Mouse (Mus musculus): ENCODE data around the gene P4ha2. TPM values are rescaled to one million over a fixed set of nuclear protein-coding genes. Genes with fewer than 3 reads are reported as not detected.

Gene P4ha2
- total RNA-seq, 2 experiments from 2014 or later: 15.8 to 17.0 TPM

DNA sequence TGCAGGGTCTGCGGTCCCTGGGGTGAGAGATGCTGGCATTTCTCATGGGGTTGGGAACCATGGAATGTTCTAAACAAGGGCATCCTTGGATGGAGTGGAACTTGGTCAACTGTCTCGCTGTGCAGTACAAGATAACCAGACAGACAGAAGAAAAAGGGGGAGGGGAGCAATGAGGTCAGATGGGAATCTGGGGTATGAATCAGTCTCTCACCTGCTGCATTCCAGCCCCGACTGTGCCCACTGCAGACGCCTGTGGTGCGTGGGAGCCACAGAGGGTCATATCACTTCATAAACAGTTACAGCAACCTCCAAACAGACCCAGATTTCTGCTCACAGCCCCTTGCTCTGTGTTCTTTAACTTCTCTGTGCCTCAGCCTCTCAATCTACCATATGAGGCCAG is 33.5 kb upstream of the P4ha2 start:
- intact Hi-C loops (cut with DNase I): no loop called here
- peak in 1 of 2 experiments; percentile 13 for DNase-seq (ENCODE audit: extremely low spot score in 1 of 2, low spot score in 2 of 2)

DNA sequence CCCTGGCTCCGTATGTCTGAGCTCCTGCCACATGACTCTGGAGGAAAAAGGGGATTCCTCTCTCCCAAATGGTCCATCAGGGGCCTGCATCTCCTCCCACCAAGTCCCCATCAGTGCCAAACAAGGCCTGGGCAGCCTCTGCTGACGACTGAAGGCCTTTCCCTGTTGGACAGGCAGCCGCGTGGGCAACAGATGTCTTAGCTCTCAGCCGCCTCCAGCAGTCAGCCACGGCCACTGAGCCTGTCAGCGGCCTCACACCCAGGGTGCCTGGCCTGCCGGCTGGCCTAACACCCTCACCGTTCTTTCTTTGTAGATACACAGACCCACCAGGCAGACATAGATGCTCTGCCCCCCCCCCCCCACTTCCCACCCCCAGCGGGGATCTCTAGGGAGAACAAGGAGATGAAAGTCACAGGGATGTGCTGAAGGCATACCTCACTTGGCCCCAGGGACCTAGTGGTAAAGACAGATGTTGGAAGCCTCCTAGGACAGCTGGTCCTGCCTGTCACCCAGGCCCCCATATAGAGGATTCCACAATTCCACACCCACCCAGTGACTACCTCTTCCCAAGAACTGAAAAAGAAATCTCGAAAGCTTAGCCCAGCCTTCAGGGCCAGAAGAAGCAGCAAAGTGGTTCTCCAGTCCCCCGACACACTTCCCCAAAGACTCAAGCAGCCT is 32.4 kb upstream of the P4ha2 start:
- intact Hi-C loops (cut with DNase I): no loop called here

DNA sequence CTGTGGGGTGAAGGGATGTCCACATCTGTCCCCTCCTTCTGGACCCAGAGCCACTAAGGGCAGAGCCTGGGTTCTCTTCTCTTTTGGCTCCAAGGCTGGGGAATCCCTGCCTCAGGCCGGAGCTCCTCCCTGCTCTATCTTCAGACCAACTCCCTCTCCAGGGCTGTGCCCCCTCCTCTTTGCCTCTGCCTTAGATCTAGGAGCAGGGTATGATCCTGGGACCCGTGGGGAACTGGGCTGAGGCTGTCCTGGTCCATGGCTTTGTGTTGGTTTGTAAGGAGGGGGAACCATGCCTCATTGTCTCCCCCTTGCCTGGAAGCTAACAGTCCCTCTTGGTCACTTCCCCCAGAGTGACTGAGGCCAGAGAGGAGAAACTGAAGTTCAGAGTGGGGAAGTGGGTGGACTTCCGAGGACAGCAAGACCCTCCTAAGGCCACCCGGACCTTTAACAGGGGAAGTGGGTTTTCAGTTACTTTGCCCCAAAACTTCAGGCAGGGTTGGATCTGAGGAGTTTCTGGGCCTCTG is 31.8 kb upstream of the P4ha2 start:
- intact Hi-C loops (cut with DNase I): no loop called here

More for the DNA sequence above, 32.4 kb upstream of the P4ha2 start:
- DNase-seq (ENCODE audit: extremely low spot score in 1 of 2, low spot score in 2 of 2): peak in 1 of 2 experiments; percentile 53

DNA sequence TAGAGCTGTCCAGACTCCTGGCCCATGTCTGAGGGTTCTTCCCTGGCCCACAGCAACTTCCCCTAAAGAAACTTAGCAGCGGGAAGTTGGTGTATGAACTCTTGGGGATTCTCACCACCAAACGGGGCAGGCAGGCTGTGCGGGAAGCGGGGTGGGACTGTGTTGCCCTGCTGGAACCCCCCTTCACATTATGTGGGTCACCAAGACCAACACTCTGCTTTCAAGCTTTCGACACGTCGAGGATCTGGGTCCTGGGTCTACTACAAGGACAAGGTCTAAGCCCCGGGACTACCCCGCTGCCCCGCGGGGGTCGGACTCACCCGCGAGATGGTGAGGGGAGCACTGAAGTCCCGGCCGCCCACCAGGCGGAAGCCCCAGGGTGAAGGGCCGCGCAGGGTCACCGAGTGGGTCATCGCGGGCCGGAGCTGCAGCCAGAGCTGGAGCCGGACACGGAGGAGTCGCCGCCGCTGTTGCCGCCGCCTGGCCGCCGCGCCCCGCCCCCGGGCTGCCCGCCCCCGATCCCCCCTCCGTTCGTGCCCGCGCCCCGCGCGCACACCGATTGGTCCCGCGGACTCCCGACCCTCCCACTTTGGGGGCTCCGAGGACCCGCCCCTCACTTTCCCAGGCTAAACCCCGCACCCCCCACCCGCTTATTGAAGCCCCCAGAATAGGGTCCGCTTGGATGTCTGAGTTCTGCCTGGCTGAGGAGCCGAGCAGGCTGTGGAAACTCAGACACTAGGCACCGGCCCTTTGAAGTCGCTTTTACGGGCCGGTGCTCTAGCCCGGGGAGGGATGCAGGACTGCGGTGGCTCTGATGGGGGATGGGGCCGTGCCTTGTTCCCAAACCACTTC is 31.1 kb upstream of the P4ha2 start, which contains the start of gene Pdlim4:
TSS of gene Pdlim4 (minus strand) at position 495 of the 852 bp plus-strand sequence.
- intact Hi-C loops (cut with DNase I): no loop called here
- DNase-seq (ENCODE audit: extremely low spot score in 1 of 2, low spot score in 2 of 2): peak in 1 of 2 experiments; percentile 82

More for the DNA sequence above, 31.8 kb upstream of the P4ha2 start:
- peak in 1 of 2 experiments; percentile 25 for DNase-seq (ENCODE audit: extremely low spot score in 1 of 2, low spot score in 2 of 2)

DNA sequence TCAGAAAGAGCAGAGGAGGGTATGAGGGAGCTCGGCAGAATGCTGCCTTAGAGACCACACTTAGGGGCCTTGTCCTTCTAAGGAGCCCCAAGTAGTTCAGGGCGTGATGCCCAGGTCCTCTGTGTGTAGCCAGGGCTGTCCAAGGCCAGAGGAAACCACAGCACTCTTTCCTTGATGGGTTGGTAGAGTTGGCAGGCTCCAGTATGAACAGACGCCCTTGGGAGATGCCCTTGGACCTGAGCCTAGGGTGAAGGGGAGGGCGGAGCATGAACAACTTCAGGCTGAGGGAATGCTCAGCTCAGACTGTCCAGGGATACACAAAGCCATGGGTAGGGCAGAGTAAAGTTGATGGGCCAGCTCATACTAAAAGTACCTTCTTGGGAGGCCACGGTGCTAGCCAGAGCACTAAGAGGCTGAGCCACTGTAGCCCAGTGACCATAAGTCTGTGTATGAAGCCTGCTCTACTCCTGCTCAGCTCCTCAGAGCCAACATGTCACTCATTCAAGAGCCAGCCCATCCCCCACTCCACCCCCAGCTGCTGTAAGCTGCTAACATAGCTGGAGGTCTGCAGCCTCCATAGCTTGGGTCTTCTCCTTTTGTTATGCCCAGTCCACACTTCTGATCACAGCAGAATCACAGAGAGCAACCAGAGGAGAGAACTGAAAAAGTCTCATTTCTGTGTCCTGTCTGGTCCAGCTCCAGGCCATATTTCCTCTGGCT is 28.0 kb upstream of the P4ha2 start:
- DNase-seq (ENCODE audit: extremely low spot score in 1 of 2, low spot score in 2 of 2): peak in 1 of 2 experiments; percentile 27
- intact Hi-C loops (cut with DNase I): no loop called here

DNA sequence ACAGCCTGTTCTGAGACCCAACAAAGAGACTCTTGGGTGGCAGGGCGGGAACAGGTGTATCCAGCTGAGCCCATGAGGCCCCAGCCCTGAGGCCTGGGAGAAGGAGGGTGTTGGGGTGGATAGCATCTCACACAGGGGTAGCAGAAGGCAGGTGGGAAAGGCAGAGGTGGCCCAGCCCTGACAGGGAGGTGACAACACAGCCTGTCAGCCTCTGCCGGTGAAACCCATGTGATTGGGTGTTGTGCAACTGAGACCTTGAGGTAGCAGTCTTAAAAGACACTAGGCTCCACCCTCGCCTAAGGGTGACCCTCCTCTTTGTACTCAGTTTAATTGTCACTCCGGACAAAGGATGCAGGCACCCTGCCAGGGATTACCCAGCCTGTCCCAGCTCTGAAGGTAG is 26.6 kb upstream of the P4ha2 start:
- intact Hi-C loops (cut with DNase I): no loop called here
- peak in 1 of 2 experiments; percentile 18 for DNase-seq (ENCODE audit: extremely low spot score in 1 of 2, low spot score in 2 of 2)

DNA sequence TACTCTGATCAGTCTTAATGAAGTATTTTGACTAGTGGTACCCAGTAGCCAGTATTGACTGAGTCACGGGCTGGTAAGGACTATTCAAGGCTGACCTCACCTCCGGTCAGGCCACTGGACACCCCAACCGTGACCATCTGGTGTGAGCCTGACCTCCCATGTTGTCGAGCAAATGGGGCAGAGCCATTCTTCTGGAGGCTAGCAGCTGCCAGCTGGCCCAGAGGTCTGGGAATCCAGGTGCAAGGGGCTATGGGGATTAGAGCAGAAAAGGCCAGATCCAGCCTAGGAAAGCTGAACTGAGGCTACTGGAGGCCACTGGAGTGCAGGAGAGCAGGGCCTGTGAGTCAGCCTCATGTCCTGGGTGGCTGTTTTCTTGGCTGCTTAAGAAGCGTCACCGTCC is 24.5 kb upstream of the P4ha2 start:
- DNase-seq (ENCODE audit: extremely low spot score in 1 of 2, low spot score in 2 of 2): no peak
- intact Hi-C loops (cut with DNase I): no loop called here

DNA sequence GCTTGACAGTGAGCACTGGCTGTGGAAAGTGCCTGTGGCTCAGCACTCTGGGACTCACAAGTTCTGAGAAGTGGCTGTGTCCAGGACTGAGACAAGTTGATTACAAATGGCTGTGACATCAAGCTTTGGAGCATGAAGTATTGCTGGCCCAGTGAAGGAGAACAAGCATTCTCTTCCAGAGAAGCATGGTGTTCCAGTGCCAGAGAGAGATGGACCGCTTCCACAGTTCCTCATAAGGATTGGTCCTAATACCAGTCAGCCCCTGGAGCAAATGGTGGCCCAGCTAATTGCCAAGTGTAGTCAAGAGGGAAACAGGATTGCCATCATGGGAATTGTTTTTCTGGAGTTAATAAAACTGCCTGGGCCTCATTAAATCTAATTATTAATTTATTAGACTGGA is 23.8 kb upstream of the P4ha2 start:
- intact Hi-C loops (cut with DNase I): no loop called here
- DNase-seq (ENCODE audit: extremely low spot score in 1 of 2, low spot score in 2 of 2): no peak

DNA sequence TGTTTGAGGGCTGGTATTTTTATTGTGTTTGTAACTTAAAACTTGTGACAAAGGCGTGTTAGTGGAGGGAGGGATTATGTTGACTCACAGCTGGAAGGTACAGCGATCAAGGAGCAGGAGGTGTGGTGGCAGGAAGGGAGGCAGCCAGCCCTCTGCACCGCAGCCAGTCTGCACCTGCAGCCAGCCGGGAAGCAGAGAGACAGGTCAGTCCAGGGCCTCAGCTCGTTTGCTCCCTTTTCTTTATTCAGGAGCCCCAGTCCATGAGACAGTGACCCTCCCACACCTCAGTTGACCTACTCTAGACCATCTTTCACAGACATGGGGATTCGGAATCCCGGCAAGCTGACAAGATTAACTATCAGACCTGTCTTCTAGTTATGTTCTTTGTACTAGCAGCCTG is 19.5 kb upstream of the P4ha2 start:
- intact Hi-C loops (cut with DNase I): no loop called here

DNA sequence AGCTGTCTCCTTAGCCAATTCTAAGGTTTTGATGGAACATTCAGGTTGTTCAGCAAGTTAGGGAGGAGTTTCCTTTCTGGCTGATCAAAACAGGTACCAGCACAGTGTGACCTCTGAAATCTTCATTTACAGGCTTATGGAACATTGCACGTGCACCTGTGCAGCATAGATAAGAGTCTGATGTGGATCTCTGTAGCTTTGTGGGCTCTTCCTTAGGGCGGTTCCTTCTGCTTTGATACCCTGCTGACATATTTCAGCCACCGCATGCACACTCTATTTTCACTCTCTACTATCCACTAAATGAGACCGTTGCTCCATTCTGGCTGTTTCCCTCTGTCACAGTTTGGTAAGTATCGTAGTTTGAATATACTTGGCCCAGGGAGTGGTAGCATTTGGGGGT is 17.2 kb upstream of the P4ha2 start:
- intact Hi-C loops (cut with DNase I): no loop called here
- no peak for DNase-seq (ENCODE audit: extremely low spot score in 1 of 2, low spot score in 2 of 2)

More for the DNA sequence above, 19.5 kb upstream of the P4ha2 start:
- DNase-seq (ENCODE audit: extremely low spot score in 1 of 2, low spot score in 2 of 2): no peak

DNA sequence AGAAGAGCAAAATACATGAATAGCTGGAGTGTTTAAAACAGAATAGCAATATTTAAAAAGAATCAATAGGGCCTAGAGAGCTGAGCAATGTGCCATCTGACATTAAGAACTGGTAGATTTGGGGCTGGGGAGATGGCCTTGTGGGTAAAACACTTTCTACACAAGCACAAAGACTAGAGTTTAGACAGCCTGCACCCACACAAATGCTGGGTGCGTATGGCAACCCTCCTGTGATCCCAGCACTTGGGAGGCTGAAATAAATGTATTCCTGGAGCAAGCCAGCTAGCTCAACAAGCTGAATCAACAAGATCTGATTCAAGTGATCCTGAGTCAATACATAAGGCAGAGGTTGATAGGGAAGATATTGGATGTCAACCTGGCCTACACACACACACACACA is 14.9 kb upstream of the P4ha2 start:
- no peak for DNase-seq (ENCODE audit: extremely low spot score in 1 of 2, low spot score in 2 of 2)
- intact Hi-C loops (cut with DNase I): no loop called here

DNA sequence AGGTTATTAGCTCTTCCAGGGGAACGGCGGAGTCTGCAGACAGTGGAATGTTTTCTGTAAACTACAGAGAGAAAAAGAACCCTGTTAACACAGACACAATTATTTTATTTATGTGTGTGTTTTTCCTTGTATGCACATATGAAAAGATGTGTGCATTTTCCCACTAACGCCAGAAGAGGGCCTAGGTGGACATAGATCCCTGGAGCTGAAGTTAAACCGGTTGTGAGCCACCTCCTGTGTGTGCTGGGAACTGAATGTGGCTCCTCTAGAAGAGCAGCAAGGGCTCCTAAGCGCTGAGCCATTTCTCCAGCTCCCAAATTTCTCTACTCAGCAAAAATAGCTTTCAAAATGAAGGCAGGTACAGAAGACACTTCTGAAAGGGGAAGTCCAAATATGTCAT is 14.1 kb upstream of the P4ha2 start:
- intact Hi-C loops (cut with DNase I): no loop called here
- DNase-seq (ENCODE audit: extremely low spot score in 1 of 2, low spot score in 2 of 2): no peak

DNA sequence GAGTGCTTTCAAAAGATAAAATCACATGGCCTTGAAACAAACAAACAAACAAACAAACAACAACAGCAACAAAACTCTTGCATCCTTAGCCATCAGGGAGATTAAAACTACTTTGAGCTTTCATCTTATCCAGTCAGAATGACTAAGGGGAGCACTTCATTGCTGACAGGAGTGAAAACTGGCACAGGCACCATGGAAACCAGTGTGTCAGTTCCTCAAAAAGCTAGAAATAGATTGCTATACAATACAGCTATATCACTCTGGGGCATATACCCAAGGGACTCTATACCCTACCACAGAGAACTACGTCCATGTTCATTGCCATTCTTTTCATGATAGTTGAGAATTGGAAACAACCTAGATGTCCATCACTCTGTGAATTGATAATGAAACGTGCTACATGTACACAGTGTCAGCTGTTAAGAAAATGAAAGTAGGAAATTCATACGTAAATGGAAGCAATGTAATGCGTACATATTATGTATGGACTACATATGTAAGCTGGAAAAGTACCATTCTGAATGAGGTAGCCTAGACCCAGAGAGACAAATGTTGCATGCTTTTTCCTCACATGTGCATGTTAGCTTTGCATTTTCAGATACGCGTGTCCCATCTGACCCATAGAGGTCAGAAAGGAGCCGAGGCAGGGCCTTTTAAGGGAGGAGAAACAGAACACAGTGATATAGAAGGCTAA is 11.5 kb upstream of the P4ha2 start:
- no peak for DNase-seq (ENCODE audit: extremely low spot score in 1 of 2, low spot score in 2 of 2)
- intact Hi-C loops (cut with DNase I): loop anchor here (2.0 kb wide), 1 partner anchor 88 kb away; no protein-coding TSS in a partner anchor

DNA sequence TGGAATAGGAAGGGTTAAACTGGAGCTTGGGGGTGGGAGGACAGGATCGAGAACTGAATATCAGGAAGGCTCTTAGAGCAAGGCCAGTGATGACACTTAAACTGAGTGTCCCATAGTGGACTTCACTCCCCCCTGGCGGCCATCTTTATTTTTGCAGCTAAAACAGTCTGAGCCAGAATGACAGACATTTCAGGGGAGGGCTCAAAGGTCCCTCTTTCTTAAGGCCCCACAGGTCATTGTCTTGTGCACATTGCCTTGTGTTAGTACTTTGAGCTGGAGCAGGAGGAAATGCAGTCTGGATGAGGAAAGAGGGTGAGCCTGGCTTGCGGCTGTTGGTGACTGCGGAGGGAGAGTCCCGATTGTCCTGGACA is 11.0 kb upstream of the P4ha2 start:
- peak in 1 of 2 experiments; percentile 74 for DNase-seq (ENCODE audit: extremely low spot score in 1 of 2, low spot score in 2 of 2)
- intact Hi-C loops (cut with DNase I): loop anchor here (2.0 kb wide), 1 partner anchor 88 kb away; no protein-coding TSS in a partner anchor

DNA sequence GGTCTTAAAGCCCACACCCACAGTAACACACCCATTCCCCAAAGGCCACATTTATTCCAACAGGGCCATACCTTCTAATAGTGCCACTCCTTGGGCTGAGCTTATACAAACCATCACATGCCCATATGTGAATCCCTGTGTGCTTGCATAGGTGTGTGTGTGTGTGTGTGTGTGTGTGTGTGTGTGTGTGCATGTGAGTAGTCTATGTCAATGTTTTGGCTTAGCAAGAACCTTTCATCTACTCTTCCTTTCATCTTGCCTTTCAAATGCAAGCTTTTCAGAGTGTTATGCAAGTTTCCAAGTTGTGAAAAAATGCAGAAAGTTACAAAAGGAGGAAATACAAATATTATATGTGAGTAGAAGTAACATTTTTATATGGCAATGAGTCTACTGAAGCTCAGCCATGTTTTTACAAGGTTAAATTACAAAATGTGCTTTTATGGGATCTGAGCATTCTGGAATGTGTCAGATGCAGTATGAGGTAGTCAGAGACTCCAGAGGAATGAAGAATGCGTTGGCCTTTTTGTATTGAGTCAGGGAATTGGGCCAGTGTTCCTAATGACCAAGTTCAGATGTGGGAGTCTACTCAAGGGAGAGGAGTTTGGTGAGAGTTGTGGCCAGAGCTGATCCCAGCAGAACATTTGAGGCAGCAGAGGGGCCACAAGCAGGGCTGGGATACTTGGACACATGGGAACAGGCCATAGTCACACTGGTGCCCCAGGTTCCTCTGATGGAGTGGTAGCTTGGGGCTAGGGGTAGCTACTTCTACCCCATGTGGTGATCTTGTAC is 9.6 kb upstream of the P4ha2 start:
- intact Hi-C loops (cut with DNase I): no loop called here
- DNase-seq (ENCODE audit: extremely low spot score in 1 of 2, low spot score in 2 of 2): no peak

DNA sequence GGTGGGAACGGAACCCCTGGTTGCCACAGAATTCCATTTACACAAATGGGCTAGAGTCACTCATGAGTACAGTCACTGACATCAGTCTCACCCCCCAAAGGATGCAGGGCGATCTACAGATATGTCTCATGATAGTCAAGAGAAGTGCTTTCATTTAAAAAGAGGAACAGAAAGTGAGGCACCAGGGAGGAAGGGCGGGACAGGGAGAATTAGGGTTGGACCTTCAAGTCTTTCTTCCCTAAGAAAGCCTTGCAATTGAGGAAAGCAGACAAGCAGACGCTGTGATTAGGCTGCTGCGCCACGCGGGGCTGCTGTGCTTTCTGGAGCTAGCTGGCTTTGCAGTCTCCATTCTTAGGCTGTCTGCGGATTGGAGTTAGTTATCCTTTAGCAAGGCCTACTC is 8.2 kb upstream of the P4ha2 start:
- peak in 1 of 2 experiments; percentile 37 for DNase-seq (ENCODE audit: extremely low spot score in 1 of 2, low spot score in 2 of 2)
- intact Hi-C loops (cut with DNase I): no loop called here

DNA sequence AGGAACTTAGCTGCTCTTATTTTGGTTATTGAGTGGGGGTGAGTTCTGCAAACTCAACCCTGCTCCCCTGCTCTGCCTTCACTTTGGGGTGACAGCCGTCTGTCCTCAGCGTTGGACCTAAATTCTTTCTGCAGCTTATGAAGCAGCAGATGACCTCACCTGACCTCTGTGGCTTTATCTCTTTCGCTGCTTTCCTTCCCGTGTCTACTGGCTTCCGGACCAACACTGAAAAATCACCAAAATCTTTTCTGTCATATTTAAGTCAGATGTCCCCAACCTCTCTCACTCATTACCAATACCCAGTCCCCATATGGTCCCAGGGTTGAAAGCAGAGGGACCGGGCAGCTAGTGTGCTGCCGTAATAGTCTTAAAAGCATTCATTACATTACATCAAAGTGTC is 7.7 kb upstream of the P4ha2 start:
- intact Hi-C loops (cut with DNase I): no loop called here
- DNase-seq (ENCODE audit: extremely low spot score in 1 of 2, low spot score in 2 of 2): no peak

DNA sequence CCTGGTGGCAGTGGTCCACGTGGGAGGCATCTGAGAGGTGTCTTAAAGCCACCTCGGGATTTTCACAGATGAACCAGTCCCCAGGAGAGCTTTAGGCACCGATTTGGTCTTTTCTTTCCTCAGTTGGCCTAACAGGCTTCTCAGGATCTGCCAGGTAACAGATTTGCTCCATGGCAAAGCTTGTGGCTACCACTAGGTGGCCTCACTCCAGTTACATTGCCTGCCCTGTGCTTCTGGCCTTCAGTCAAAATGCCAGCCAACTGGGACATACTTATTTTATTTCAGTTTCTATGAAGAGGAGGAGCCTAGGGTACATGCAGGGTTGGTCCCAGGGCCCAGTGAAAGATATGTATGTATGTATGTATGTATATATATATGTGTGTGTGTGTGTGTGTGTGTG is 6.9 kb upstream of the P4ha2 start:
- DNase-seq (ENCODE audit: extremely low spot score in 1 of 2, low spot score in 2 of 2): peak in 1 of 2 experiments; percentile 45
- intact Hi-C loops (cut with DNase I): no loop called here

All from left cerebral cortex, postnatal 10 days (tissue).